Mouse (Mus musculus) midbrain, embryonic 11.5 days (tissue): ENCODE measurements around the gene Rap1gap2. TPM values are rescaled to one million over a fixed set of nuclear protein-coding genes. Genes with fewer than 3 reads are reported as not detected.
A peak's percentile ranks its signal among the peaks of the same experiment; 100 is the strongest.

ENCODE experiments used
- ATAC-seq: fragments of 200-750 bp; cut with Nextera tagmentation; 2 replicates; pipeline ENCODE4 v1.8.0; 2017; ENCODE audit warnings: moderate TSS enrichment, moderate library complexity; ENCODE audit not compliant: low FRiP score
- DNase-seq: peaks from one replicate; pipeline ENCODE4 v3.0.0; 2015; ENCODE audit warnings: low spot score; ENCODE audit errors: missing footprints
- H3K27ac ChIP-seq: fragments of 300-500 bp; sonication (generic); 2 replicates; pipeline ENCODE4 v1.5.1; 2014; ENCODE audit warnings: low read depth, low read length
- H3K27me3 ChIP-seq: fragments of 300-500 bp; sonication (generic); 2 replicates; pipeline ENCODE4 v1.6.1; 2014; ENCODE audit warnings: mild to moderate bottlenecking, low read length, moderate library complexity, mixed read lengths; ENCODE audit not compliant: control insufficient read depth, insufficient read depth
- H3K36me3 ChIP-seq: fragments of 300-500 bp; sonication (generic); 2 replicates; pipeline ENCODE4 v1.6.1; 2014; ENCODE audit warnings: mild to moderate bottlenecking, low read length, moderate library complexity, mixed read lengths; ENCODE audit not compliant: control insufficient read depth, insufficient read depth
- H3K4me1 ChIP-seq: fragments of 300-500 bp; sonication (generic); 2 replicates; pipeline ENCODE4 v1.6.1; 2014; ENCODE audit warnings: low read length; ENCODE audit not compliant: control insufficient read depth, insufficient read depth
- H3K4me2 ChIP-seq: fragments of 300-500 bp; sonication (generic); 2 replicates; pipeline ENCODE4 v1.6.1; 2014; ENCODE audit warnings: mild to moderate bottlenecking, moderate library complexity
- H3K4me3 ChIP-seq: fragments of 300-500 bp; sonication (generic); 2 replicates; pipeline ENCODE4 v1.5.1; 2014; ENCODE audit warnings: low read depth, low read length
- H3K9ac ChIP-seq: fragments of 300-500 bp; sonication (generic); 2 replicates; pipeline ENCODE4 v1.6.1; 2014; ENCODE audit warnings: low read length
- H3K9me3 ChIP-seq: fragments of 300-500 bp; sonication (generic); 2 replicates; pipeline ENCODE4 v1.6.1; 2016; ENCODE audit warnings: low read length; ENCODE audit not compliant: control insufficient read depth
- WGBS: fragments of 180-500 bp; shearing (Covaris S2); extraction: QIAGEN DNeasy Blood & Tissue Kit; methylation state at CpG from one replicate; pipeline ENCODE4 v1.1.7; 2014; 5-methylcytosine and 5-hydroxymethylcytosine counted together
- polyA plus RNA-seq: library from polyadenylated mRNA; unstranded; fragments of >200 nt; fragmentation: Nextera tagmentation; extraction: Ambion mirVana; gene quantifications from 2 replicates; pipeline ENCODE4 v1.2.1, GENCODE M21; 2014

Gene Rap1gap2
- polyA plus RNA-seq, 1 experiment from 2014 or later: 2.5 TPM

DNA sequence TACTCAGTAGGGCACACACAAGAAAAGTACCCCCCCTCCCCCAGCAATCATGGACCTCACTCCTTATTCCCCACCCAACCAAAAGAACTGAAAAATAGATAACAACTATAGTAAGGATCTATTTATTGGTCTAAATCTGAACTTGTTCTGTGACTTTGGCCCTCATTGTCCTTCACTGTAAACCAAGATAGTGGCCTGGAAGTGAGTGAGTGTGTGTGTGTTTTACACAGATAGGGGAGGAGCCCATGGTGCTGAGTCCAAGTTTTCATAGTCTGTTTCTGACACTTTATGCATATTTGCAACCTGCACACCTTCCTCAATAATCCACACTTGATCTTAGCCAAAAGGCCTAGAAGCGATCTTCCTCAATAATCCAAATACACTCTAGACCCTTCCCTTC, 38.0 kb upstream of the Rap1gap2 start:
- WGBS: 4% methylated on average over 1 of the region's 1 CpGs
- DNase-seq: no peak
- peak overlapping the region; percentile 92 for H3K4me3 ChIP-seq
- peak overlapping the region; percentile 86 for H3K9ac ChIP-seq
- H3K27ac ChIP-seq: peak overlapping the region; percentile 67
- peaks cover 26% of the 10 kb centered on the region for H3K4me1 ChIP-seq
- no peaks in the 10 kb centered on the region for H3K9me3 ChIP-seq
- H3K27me3 ChIP-seq: no peaks in the 10 kb centered on the region
- no peaks in the 10 kb centered on the region for H3K36me3 ChIP-seq
- ATAC-seq: peak; percentile 38; the same call in 1 of the 2 replicates
- H3K4me2 ChIP-seq: peak overlapping the region; percentile 98

DNA sequence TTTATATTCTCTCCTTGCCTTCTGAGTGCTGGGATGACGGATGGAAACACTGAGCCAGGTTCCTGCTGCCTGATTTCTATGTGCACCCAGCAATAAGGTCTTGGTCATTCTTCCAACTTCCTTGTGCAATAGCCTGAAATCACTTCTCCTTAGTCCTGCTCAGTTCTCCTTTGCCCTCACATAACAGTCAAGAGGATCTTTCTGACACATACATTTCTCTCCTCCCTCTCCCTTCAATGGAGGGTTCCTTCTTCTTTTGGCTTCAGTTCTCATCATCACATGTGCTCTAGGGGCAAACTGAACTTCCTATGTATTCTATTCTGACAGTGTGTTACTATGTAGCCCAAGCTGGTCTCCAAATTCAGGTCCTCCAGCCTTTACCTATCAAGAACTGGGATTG, 37.3 kb upstream of the Rap1gap2 start:
- Histone ChIP-seq H3K4me1 (peaks cover 22% of the 10 kb centered on the region), H3K9ac (no peak overlapping the region), H3K27ac (no peak overlapping the region), H3K4me3 (no peak overlapping the region), H3K27me3 (no peaks in the 10 kb centered on the region), H3K36me3 (no peaks in the 10 kb centered on the region), H3K4me2 (no peak overlapping the region), H3K9me3 (no peaks in the 10 kb centered on the region)
- peak; percentile 81 for DNase-seq
- no peak for ATAC-seq
- 89% methylated on average over 1 of the region's 1 CpGs for WGBS

DNA sequence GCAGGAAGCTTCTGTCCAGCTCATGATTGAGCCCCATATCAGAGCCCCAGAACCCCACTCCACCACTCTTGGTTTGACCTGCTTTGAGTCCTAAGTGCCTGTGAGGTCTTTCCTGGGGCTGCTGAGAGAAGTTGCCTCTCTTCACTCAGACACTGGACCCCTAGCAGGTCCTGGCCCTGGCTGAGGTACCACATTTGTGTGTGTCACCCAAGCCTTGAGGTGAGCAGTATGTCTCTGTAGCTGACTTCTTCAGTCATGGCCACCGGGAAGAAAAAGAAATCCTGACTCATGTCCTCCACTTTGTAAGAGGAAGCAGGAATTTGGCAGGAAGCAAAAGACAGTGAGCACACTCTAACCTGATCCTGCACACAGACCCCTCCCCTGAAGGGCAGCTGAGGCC, 28.9 kb upstream of the Rap1gap2 start:
- no peak for ATAC-seq
- Histone ChIP-seq H3K9me3 (no peaks in the 10 kb centered on the region), H3K4me2 (no peak overlapping the region), H3K4me1 (peaks cover 9% of the 10 kb centered on the region), H3K27me3 (peaks cover 7% of the 10 kb centered on the region; the same call in 1 of the 2 replicates), H3K36me3 (no peaks in the 10 kb centered on the region), H3K27ac (no peak overlapping the region), H3K9ac (no peak overlapping the region), H3K4me3 (no peak overlapping the region)
- WGBS: 70% methylated on average over 1 of the region's 1 CpGs
- DNase-seq: no peak

DNA sequence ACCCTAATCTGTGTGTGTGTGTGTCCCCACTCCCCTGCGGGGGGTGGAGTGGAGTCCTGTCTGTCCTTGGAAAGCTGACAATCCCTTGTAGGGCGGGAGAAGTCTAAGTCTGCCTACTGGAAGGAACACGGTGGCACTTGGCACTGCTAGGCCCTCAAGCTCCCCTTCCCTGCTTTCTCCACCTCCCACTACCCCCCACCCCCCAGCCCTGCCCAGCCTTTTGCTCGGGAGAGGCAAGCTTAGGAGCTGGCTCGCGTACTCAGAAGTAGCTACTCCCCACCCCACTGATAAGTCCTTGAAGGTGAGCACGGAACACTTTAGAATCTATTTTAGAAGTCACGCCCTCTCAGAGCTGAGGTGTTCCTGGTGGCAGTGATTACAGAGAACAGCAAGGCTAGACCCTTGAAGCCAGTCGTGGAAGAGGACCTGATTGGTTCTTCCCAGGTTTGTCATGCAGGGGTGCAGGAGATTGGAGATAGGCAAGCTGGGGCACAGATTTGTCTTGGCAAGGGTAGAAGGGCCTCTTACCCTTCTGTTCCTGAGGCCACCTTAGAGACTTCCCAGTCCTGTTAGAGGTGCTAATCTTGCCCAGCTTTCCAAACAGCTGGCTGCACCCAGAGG, 28.2 kb upstream of the Rap1gap2 start:
- Histone ChIP-seq H3K4me2 (peak overlapping the region; percentile 91), H3K4me1 (peaks cover 9% of the 10 kb centered on the region), H3K36me3 (no peaks in the 10 kb centered on the region), H3K27ac (no peak overlapping the region; the same call in 1 of the 2 replicates), H3K9ac (peak overlapping the region; percentile 88), H3K9me3 (no peaks in the 10 kb centered on the region), H3K27me3 (peaks cover 7% of the 10 kb centered on the region; the same call in 1 of the 2 replicates), H3K4me3 (peak overlapping the region; percentile 66)
- WGBS: 9% methylated on average over 9 of the region's 9 CpGs
- ATAC-seq: peak; percentile 34
- DNase-seq: peak; percentile 85

DNA sequence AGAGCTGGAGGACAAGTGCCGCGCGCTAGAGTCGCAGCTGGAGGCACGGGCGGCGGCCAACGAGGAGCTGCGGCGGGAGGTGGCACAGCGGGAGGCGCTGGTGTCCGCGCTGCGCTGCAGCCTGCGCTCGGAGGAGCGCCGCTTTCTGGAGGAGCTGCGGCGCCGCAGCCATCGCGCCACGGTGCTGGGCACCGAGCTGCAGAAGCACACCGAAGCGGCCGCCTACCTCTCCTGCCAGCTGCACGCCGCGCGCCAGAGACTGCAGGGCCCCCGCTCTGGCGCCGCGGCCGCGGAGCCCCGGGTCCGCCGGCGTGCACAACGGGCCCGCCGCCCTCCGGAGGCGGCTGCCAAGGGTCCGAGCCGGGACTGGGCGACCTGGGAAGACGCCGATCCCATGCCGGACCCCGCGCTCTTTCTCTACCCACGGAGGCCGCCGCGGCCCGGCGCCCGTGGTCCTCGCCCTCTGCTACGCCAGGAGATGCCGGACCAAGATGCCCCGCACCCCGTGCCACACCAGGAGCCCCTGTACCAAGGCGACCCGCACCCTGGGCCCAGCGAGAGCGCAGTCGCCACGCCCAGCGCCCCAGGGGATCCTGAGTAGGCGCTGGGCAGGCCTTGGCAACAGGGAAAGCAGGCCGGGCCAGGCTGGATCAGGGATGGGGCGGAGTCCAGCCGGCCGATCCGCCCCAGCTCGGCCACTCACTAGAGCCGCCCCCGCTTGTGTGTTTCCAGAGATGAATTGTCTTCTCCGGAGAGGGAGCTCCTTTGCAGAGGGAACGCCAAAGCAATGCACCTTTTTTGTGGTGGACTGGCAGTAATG, 27.5 kb upstream of the Rap1gap2 start:
- DNase-seq (peak; percentile 97), ATAC-seq (peak; percentile 86)
- WGBS: under 1% methylated on average over 67 of the region's 86 CpGs
- peak overlapping the region; percentile 66 for H3K4me3 ChIP-seq
- no peaks in the 10 kb centered on the region for H3K9me3 ChIP-seq
- H3K27ac ChIP-seq: peak overlapping the region; percentile 57
- no peaks in the 10 kb centered on the region for H3K36me3 ChIP-seq
- H3K27me3 ChIP-seq: peaks cover 7% of the 10 kb centered on the region; the same call in 1 of the 2 replicates
- H3K9ac ChIP-seq: peak overlapping the region; percentile 88
- H3K4me2 ChIP-seq: peak overlapping the region; percentile 91
- H3K4me1 ChIP-seq: peaks cover 9% of the 10 kb centered on the region

DNA sequence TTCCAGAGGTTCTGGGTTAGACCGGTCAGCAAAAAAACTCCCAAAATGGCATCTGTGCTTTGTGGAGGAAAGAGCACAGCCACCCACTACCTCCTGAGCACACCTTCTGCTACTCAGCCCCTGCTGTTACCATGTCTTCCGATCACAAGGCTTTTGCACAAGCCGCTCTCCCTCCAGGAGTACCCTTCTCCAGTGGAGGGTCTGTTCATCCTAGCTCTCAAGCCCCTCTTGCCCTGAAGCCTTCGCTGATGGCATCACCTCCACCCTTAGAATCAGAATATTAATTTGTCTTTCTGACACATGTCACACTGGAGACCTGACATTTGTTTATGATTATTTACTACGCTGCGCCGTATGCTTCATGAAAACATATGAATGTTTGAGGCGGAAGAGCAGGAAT, 26.8 kb upstream of the Rap1gap2 start:
- Histone ChIP-seq H3K36me3 (no peaks in the 10 kb centered on the region), H3K27ac (no peak overlapping the region), H3K4me3 (peak overlapping the region; percentile 66), H3K9ac (peak overlapping the region; percentile 88), H3K4me2 (peak overlapping the region; percentile 91), H3K4me1 (peaks cover 9% of the 10 kb centered on the region), H3K27me3 (peaks cover 7% of the 10 kb centered on the region; the same call in 1 of the 2 replicates), H3K9me3 (no peaks in the 10 kb centered on the region)
- 0 out of 2 replicates have a peak, but pooled peaks have one; percentile 20 for ATAC-seq
- WGBS: 26% methylated on average over 8 of the region's 8 CpGs
- peak; percentile 90 for DNase-seq

DNA sequence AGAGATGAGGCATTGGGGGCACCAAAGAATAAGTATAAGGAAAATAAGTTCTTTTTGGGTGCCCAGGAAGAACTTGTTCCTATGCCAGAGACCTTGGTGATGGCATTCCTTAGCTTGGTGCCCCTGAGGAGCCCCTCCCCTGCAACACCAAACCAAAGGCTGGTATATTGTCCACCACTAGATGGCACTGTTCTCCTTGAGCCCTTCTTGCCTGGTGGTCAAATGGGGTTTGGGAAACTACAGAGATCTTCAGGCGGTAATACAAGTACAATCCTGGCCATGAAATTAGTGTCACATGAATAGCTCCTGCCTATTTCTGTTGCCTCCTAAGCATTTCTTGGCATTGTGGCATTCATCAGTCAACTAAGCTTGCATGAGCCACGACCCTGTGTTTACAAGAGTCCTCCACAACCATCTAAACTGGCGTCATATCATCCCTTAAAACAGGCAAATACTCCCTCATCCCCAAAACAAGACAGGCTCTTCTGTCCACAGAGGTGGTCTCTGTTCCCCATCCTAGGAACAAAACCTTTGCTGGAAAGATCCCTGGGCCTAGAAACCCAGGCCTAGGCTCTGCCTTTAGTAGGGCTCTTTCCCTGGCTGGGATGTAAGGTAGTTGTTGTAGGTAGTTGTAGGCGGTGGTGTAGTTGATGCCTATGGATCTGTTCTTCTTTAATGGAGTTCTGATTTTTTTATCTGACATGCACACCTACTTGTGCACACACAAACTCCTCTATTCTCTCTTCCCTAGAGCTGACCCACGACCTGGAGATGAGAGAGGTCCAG, 24.0 kb upstream of the Rap1gap2 start:
- Histone ChIP-seq H3K27ac (no peak overlapping the region), H3K4me2 (no peak overlapping the region), H3K9ac (no peak overlapping the region), H3K9me3 (no peaks in the 10 kb centered on the region), H3K36me3 (no peaks in the 10 kb centered on the region), H3K4me3 (no peak overlapping the region), H3K27me3 (peaks cover 7% of the 10 kb centered on the region; the same call in 1 of the 2 replicates), H3K4me1 (peaks cover 9% of the 10 kb centered on the region)
- DNase-seq: peak; percentile 97
- WGBS: 68% methylated on average over 5 of the region's 5 CpGs
- ATAC-seq: peak; percentile 34; the same call in 1 of the 2 replicates

DNA sequence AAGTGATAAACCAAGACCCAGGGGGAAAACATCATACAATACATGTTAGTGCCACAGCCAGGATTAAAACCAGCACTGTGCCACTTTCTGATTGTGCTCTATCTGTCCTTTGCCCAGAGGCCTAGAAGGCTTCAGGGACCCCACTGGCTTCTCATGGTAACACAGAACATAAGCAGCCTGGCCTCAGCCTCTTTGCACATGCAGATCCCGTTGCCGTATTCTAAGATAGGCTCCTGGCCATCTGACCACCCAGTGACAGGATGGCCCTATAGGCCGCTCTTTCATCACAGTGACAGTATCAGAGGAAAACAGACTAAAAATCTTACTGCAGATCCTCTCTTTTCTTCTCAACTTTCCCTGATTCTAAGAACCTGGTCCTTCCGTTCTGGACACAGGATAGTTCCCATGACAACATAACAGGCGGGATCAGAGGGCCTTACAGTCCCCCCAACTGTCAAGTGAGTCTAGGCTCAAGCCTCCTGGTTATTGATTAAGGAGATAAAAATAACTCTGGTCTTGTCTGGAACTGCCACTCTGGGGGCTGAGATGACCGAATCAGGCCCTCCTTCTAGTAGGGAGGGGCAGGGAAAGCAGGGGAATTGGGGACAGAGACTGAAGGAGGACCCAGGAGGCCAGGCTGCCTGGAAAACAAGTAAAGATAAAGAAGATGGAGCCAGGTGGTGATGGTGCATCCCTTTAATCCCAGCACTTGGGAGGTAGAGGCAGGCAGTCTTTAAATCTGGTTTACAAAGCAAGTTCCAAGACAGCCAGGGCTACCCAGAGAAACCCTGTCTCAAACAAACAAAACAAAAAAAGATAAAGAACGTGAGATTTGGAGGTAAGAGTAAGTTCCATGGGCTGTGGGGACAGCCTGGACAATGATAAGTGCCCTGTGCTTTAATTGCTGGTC, 21.4 kb upstream of the Rap1gap2 start:
- Histone ChIP-seq H3K4me1 (no peaks in the 10 kb centered on the region), H3K9ac (no peak overlapping the region), H3K4me3 (no peak overlapping the region), H3K36me3 (no peaks in the 10 kb centered on the region), H3K9me3 (no peaks in the 10 kb centered on the region), H3K27me3 (peaks cover 1% of the 10 kb centered on the region; the same call in 1 of the 2 replicates), H3K27ac (no peak overlapping the region), H3K4me2 (no peak overlapping the region)
- 75% methylated on average over 7 of the region's 7 CpGs for WGBS
- ATAC-seq: no peak
- DNase-seq: peak; percentile 73
